Mouse (Mus musculus) G1E (cell line): ENCODE measurements around the gene Stpg3. TPM values are rescaled to one million over a fixed set of nuclear protein-coding genes. Genes with fewer than 3 reads are reported as not detected.

Experiments used
- ATAC-seq: 2 replicates; pipeline ENCODE4 v1.8.0; 2016; ENCODE audit warnings: mild to moderate bottlenecking; ENCODE audit not compliant: insufficient number of reproducible peaks, poor library complexity, low FRiP score, severe bottlenecking; ENCODE audit errors: extremely low read depth
- DNase-seq: peaks from one replicate; pipeline ENCODE4 v3.0.0; 2012; ENCODE audit warnings: low spot score
- H3K27me3 ChIP-seq: 2 replicates; pipeline ENCODE4 v1.6.1; 2012; ENCODE audit warnings: mild to moderate bottlenecking, low read length, inconsistent platforms; ENCODE audit not compliant: insufficient read depth
- H3K36me3 ChIP-seq: replicated peaks from 2 replicates; pipeline ENCODE3; 2012; ENCODE audit warnings: mild to moderate bottlenecking, inconsistent platforms
- H3K4me1 ChIP-seq: 2 replicates; pipeline ENCODE4 v1.6.1; 2012; ENCODE audit warnings: low read depth, low read length, inconsistent platforms, mixed read lengths; ENCODE audit not compliant: insufficient read depth
- H3K4me3 ChIP-seq: 2 replicates; pipeline ENCODE4 v1.5.1; 2012; ENCODE audit warnings: low read depth, mild to moderate bottlenecking, inconsistent platforms, low read length, moderate library complexity, mixed read lengths
- H3K9me3 ChIP-seq: replicated peaks from 2 replicates; pipeline ENCODE4 v1.6.1; 2012; ENCODE audit warnings: inconsistent platforms
- CTCF ChIP-seq: IDR thresholded peaks from 2 replicates; pipeline ENCODE4 v1.5.1; 2012; ENCODE audit warnings: low read depth, low read length, inconsistent platforms, mixed read lengths
- GATA1 ChIP-seq: IDR thresholded peaks from 2 replicates; pipeline ENCODE4 v1.6.1; 2012; ENCODE audit warnings: borderline replicate concordance, low read length, inconsistent platforms, mixed read lengths
- GATA2 ChIP-seq: IDR thresholded peaks from 2 replicates; pipeline ENCODE4 v1.6.1; 2012; ENCODE audit warnings: low read depth, low read length, inconsistent platforms, borderline replicate concordance
- POLR2AphosphoS5 ChIP-seq: IDR thresholded peaks from 2 replicates; pipeline ENCODE4 v1.6.1; 2012; ENCODE audit warnings: low read depth, low read length, inconsistent platforms; ENCODE audit not compliant: insufficient replicate concordance
- TAL1 ChIP-seq: conservative IDR thresholded peaks from 2 replicates; pipeline ENCODE4 v1.6.1; 2012; ENCODE audit warnings: low read depth, low read length, inconsistent platforms, mixed read lengths
- polyA plus RNA-seq: library from polyadenylated mRNA; stranded (reverse); fragments of >175 nt; gene quantifications from 2 replicates; pipeline ENCODE4 v1.2.3, GENCODE M21; 2012
- total RNA-seq, 2 experiments: library from RNA; stranded (forward) in 1 of 2; stranded (reverse) in 1 of 2; fragments of 200-1000 nt in 1 of 2; fragments of >200 nt in 1 of 2; fragmentation: Nextera tagmentation in 1 of 2; gene quantifications; 2 replicates each; pipeline ENCODE4 v1.2.3; 2014 to 2017

Gene Stpg3
- total and polyA plus RNA-seq, 3 experiments: not detected

- Histone ChIP-seq H3K4me1 (peaks cover 53% of the 10 kb centered on the region), H3K36me3 (peaks cover 34% of the 10 kb centered on the region), H3K9me3 (no peaks in the 10 kb centered on the region), H3K4me3 (peak within 1 kb of the TSS; percentile 93), H3K27me3 (no peaks in the 10 kb centered on the region)
- DNase-seq (no peak), ATAC-seq (no peak)
- TF ChIP-seq GATA1: no peak
- TF ChIP-seq POLR2AphosphoS5: peak; percentile 99
- no peak for TF ChIP-seq GATA2
- TF ChIP-seq CTCF: no peak
- TF ChIP-seq TAL1: no peak
Measured at GRCm38 (mm10) chr2:25224492-25224765, 10.0 kb upstream of the Stpg3 start, which contains the start of gene Tubb4b. Tubb4b (minus strand) TSS chr2:25224702.

- Histone ChIP-seq H3K4me3 (peak overlapping the region; percentile 93), H3K4me1 (peaks cover 47% of the 10 kb centered on the region), H3K36me3 (peaks cover 34% of the 10 kb centered on the region), H3K27me3 (no peaks in the 10 kb centered on the region), H3K9me3 (no peaks in the 10 kb centered on the region)
- ATAC-seq: no peak
- DNase-seq: peak; percentile 91
- TF ChIP-seq TAL1 (no peak), CTCF (no peak), GATA1 (no peak), POLR2AphosphoS5 (no peak), GATA2 (no peak)
Measured at GRCm38 (mm10) chr2:25223681-25224491, 9.4 kb upstream of the Stpg3 start.

DNA sequence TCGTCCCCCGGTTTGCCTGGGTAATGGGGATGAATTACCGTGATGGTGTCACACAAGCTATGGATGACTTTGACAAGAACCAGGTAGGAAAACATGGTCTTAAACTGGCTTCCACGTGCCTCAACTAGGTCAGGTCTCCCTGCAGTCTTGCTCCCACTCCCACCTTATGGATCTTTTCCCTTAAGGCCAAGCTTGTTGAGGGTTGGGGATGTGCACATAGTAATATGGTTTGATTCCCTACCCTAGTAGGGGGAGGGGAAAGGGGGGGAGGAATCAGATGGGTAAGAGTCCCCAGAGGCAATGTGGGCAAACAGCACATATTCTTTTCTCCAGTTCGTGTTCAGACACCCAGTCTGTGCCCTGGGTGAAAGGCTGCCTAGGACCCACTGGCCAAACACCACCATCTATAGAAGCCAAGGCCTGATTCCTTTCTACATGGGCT is 6.9 kb upstream of the Stpg3 start:
- no peak for DNase-seq
- no peak overlapping the region for H3K4me3 ChIP-seq
- H3K27me3 ChIP-seq: 0 out of 2 replicates have a peak, but pooled peaks cover 3% of the 10 kb centered on the region
- no peak for ATAC-seq
- peaks cover 30% of the 10 kb centered on the region for H3K36me3 ChIP-seq
- H3K9me3 ChIP-seq: no peaks in the 10 kb centered on the region
- TF ChIP-seq GATA1: no peak
- TF ChIP-seq GATA2: no peak
- peak; percentile 89; the same call in 1 of the 2 replicates for TF ChIP-seq POLR2AphosphoS5
- TF ChIP-seq CTCF: no peak
- peaks cover 24% of the 10 kb centered on the region for H3K4me1 ChIP-seq

GRCm38 (mm10) chr2:25218445-25218844 is 4.0 kb upstream of the Stpg3 start, which contains the start of gene Fam166a:
Fam166a (plus strand) TSS chr2:25218745.
- H3K36me3 ChIP-seq: peaks cover 22% of the 10 kb centered on the region
- H3K4me1 ChIP-seq: peaks cover 20% of the 10 kb centered on the region
- no peak for DNase-seq
- H3K9me3 ChIP-seq: no peaks in the 10 kb centered on the region
- peaks cover 19% of the 10 kb centered on the region for H3K27me3 ChIP-seq
- H3K4me3 ChIP-seq: no peak within 1 kb of the TSS
- no peak for ATAC-seq
- TF ChIP-seq CTCF (no peak), TAL1 (no peak), GATA1 (no peak), GATA2 (no peak)

- ATAC-seq (no peak), DNase-seq (no peak)
- no peaks in the 10 kb centered on the region for H3K9me3 ChIP-seq
- H3K36me3 ChIP-seq: peaks cover 18% of the 10 kb centered on the region
- H3K27me3 ChIP-seq: peaks cover 19% of the 10 kb centered on the region
- no peak overlapping the region for H3K4me3 ChIP-seq
- H3K4me1 ChIP-seq: peaks cover 26% of the 10 kb centered on the region
- no peak for TF ChIP-seq GATA2
- no peak for TF ChIP-seq GATA1
- TF ChIP-seq TAL1: no peak
- no peak for TF ChIP-seq POLR2AphosphoS5
- TF ChIP-seq CTCF: no peak
Measured at GRCm38 (mm10) chr2:25217666-25218065, 3.2 kb upstream of the Stpg3 start.

DNA sequence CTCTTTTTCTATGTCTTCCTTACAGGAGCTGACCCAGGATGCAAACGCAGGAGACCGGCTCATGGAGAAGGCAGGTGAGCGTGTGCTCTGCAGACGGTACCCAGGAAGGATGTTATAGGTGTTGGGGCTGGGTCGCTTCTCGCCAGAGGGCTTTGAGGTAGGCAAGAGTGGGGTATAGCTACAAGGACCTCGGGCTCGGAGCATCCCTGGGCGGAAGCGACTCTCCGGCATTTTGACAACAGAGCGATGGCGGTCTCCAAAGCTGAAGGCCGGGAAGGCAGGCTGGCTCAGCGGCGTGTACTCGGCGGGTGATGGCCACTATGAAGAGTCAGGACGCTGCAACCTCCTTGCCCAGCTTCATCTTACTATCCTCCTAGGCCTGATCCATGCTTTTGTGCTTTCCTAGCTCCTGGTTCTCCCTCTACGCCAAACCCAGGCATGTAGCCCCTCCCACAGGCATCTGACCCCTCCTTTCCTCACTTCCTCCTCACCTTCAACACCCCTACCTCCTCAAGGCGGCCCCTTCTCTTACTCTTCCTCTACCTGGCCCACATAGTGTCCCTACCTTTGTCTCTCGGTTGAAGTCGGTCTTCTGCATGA is 1.1 kb downstream of the Stpg3 start:
- H3K9me3 ChIP-seq: no peaks in the 10 kb centered on the region
- peaks cover 42% of the 10 kb centered on the region for H3K4me1 ChIP-seq
- peaks cover 17% of the 10 kb centered on the region for H3K27me3 ChIP-seq
- peaks cover 20% of the 10 kb centered on the region for H3K36me3 ChIP-seq
- DNase-seq (no peak), ATAC-seq (no peak)
- no peak overlapping the region for H3K4me3 ChIP-seq
- TF ChIP-seq TAL1 (no peak), GATA1 (no peak), GATA2 (no peak), POLR2AphosphoS5 (no peak), CTCF (no peak)
